7 mouse cellular contexts compared by ENCODE assay signal in the genomic region with DNA sequence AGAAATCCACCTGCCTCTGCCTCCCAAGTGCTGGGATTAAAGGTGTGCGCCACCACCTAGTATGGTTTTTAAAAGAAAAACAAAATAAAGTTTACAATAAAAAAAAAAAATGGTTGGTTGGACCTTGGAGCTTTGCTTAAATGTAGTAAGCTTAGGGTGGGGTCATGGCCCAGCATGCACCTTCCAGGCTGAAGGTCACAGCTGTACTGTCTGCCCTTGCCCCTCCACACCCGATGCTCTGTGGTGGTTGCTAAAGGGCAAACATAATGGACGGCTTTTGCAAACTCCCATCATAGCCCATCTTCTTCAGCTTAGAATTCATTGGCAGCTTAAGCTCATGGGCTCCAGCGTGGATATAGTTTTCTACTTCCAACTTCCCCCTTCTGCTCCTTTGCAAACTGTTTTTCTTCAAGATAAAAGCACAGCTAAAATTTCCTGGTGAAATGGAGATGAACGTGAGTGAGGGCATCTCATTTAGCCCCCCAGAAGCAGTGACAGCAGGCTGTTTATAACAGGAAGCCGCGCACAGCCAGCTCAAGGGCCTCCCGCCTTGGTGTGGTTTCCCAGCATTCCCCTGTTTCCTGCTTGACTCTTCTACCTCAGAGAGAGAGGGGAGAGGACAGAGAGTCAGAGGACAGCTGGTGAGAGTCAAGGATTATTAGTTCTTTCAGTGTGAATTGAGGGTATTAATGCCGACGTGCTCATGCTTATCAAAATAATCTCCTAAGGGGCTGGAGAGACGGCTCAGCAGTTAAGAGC. TPM values are rescaled to one million over a fixed set of nuclear protein-coding genes. Genes with fewer than 3 reads are reported as not detected.
DNase-seq lines count a peak whose midpoint lies in the region; ATAC-seq lines count a peak whose summit lies in the region.

No protein-coding gene starts in this region.

- H3K4me2 ChIP-seq in neural tube, embryonic 15.5 days = no peak overlapping the region

- peak overlapping the region; percentile 5; the same call in 1 of the 2 replicates for H3K27ac ChIP-seq in macrophage
- H3K27ac ChIP-seq in neural tube, embryonic 15.5 days (replicated peaks) = no peak overlapping the region
- no peak overlapping the region for H3K27ac ChIP-seq in midbrain, embryonic 10.5 days (replicated peaks)

- H3K36me3 ChIP-seq in macrophage (ENCODE audit: inconsistent target) = no peaks in the 10 kb centered on the region
- no peaks in the 10 kb centered on the region for H3K36me3 ChIP-seq in neural tube, embryonic 15.5 days
- H3K36me3 ChIP-seq in midbrain, embryonic 10.5 days = no peaks in the 10 kb centered on the region

- H3K4me3 ChIP-seq in macrophage (ENCODE audit: inconsistent target) = no peak overlapping the region
- H3K4me3 ChIP-seq in neural tube, embryonic 15.5 days (replicated peaks) = no peak overlapping the region
- H3K4me3 ChIP-seq in midbrain, embryonic 10.5 days = no peak overlapping the region

- H3K79me2 ChIP-seq in macrophage (ENCODE audit: inconsistent target) = no peaks in the 10 kb centered on the region

- DNase-seq in CD4-positive helper T cell, adult 2 months (ENCODE audit: low read depth, low spot score) = peak; percentile 72
- peak; percentile 60 for DNase-seq in MEL-GATA-1-ER (ENCODE audit: extremely low read depth, low read depth)
- peak; percentile 80 for DNase-seq in thymus, postnatal 4 days
- DNase-seq in midbrain, embryonic 10.5 days (ENCODE audit: low spot score) = no peak

- WGBS in macrophage (ENCODE audit: missing documents) = 19% methylated on average over 11 of the region's 11 CpGs
- 67% methylated on average over 11 of the region's 11 CpGs for WGBS in neural tube, embryonic 15.5 days
- 82% methylated on average over 11 of the region's 11 CpGs for WGBS in midbrain, embryonic 10.5 days

- no peaks in the 10 kb centered on the region for H3K9me3 ChIP-seq in neural tube, embryonic 15.5 days (replicated peaks)
- no peaks in the 10 kb centered on the region for H3K9me3 ChIP-seq in midbrain, embryonic 10.5 days (replicated peaks)

- H3K9ac ChIP-seq in neural tube, embryonic 15.5 days (replicated peaks) = no peak overlapping the region

- H3K27me3 ChIP-seq in neural tube, embryonic 15.5 days (replicated peaks) = no peaks in the 10 kb centered on the region
- no peaks in the 10 kb centered on the region for H3K27me3 ChIP-seq in midbrain, embryonic 10.5 days (ENCODE audit: low read depth, poor library complexity, severe bottlenecking)

- peaks cover 7% of the 10 kb centered on the region for H3K4me1 ChIP-seq in neural tube, embryonic 15.5 days
- no peaks in the 10 kb centered on the region for H3K4me1 ChIP-seq in midbrain, embryonic 10.5 days

- peak; percentile 96 for ATAC-seq in inflammation-experienced regulatory T-cells, adult 6 months
- no peak for ATAC-seq in neural tube, embryonic 15.5 days (ENCODE audit: low FRiP score)

RNA-seq across cellular contexts. Expression of a gene that starts 27.7 kb away (rescaled TPM):
- 1 to 10 TPM; 1.9 to 2.4 (median 2.1) TPM for polyA plus RNA-seq in inflammation-experienced regulatory T-cells, adult 6 months (2017; shearing (Covaris generic))
- 10 to 100 TPM in 8 of 26 experiments, 1 to 10 TPM in 18; 2.7 to 36.3 (median 5.5) TPM for total RNA-seq in macrophage (2018; cell fraction: chromatin; rRNA removed)
- 10 to 100 TPM in 12 of 26 experiments, 1 to 10 TPM in 14; 4.8 to 22.2 (median 9.8) TPM for total RNA-seq in macrophage (2018; cell fraction: cytosol; rRNA removed)
- total RNA-seq in macrophage (2018; cell fraction: nucleus; rRNA removed) = 10 to 100 TPM in 17 of 26 experiments, 1 to 10 TPM in 9; 5.0 to 31.2 (median 10.5) TPM
- polyA plus RNA-seq in macrophage (2018) = 4.6 to 9.9 TPM (median 4.8 TPM) in 3 replicates
- polyA plus RNA-seq in neural tube, embryonic 15.5 days (2015; fragmentation: Nextera tagmentation; extraction: Ambion mirVana) = 11.6 and 13.8 TPM in 2 replicates
- 6.9 and 9.5 TPM in 2 replicates for polyA plus RNA-seq in midbrain, embryonic 10.5 days (2016; fragmentation: Nextera tagmentation; extraction: Ambion mirVana)
